Mouse (Mus musculus) neural tube, embryonic 13.5 days (tissue): ENCODE results near the gene Pdlim7. TPM values are rescaled to one million over a fixed set of nuclear protein-coding genes. Genes with fewer than 3 reads are reported as not detected.

Experiments used
- ATAC-seq: fragments of 200-750 bp; cut with Nextera tagmentation; 2 replicates; pipeline ENCODE4 v1.8.0; 2017; ENCODE audit warnings: low read depth, mild to moderate bottlenecking, moderate TSS enrichment, moderate library complexity
- H3K27ac ChIP-seq: fragments of 300-500 bp; sonication (generic); replicated peaks from 2 replicates; pipeline ENCODE4 v1.5.1; 2015; ENCODE audit warnings: moderate library complexity, mild to moderate bottlenecking, inconsistent platforms
- H3K27me3 ChIP-seq: fragments of 300-500 bp; sonication (generic); 2 replicates; pipeline ENCODE4 v1.6.1; 2015; ENCODE audit warnings: mild to moderate bottlenecking, inconsistent platforms
- H3K36me3 ChIP-seq: fragments of 300-500 bp; sonication (generic); 2 replicates; pipeline ENCODE4 v1.6.1; 2015; ENCODE audit warnings: mild to moderate bottlenecking, inconsistent platforms
- H3K4me1 ChIP-seq: fragments of 300-500 bp; sonication (generic); replicated peaks from 2 replicates; pipeline ENCODE4 v1.6.1; 2015; ENCODE audit warnings: inconsistent platforms
- H3K4me2 ChIP-seq: fragments of 300-500 bp; sonication (generic); 2 replicates; pipeline ENCODE4 v1.6.1; 2015; ENCODE audit warnings: inconsistent platforms, mild to moderate bottlenecking, moderate library complexity
- H3K4me3 ChIP-seq: fragments of 300-500 bp; sonication (generic); 2 replicates; pipeline ENCODE4 v1.5.1; 2015; ENCODE audit warnings: mild to moderate bottlenecking, inconsistent platforms
- H3K9ac ChIP-seq: fragments of 300-500 bp; sonication (generic); 2 replicates; pipeline ENCODE4 v1.6.1; 2015; ENCODE audit warnings: moderate library complexity, mild to moderate bottlenecking, inconsistent platforms
- H3K9me3 ChIP-seq: fragments of 300-500 bp; sonication (generic); 2 replicates; pipeline ENCODE4 v1.6.1; 2016; ENCODE audit warnings: inconsistent platforms
- WGBS: fragments of 180-500 bp; shearing (Covaris S2); methylation state at CpG from one replicate; pipeline ENCODE4 v1.1.7; 2015; 5-methylcytosine and 5-hydroxymethylcytosine counted together
- polyA plus RNA-seq: library from polyadenylated mRNA; unstranded; fragments of >200 nt; fragmentation: Nextera tagmentation; extraction: Ambion mirVana; gene quantifications from 2 replicates; pipeline ENCODE4 v1.2.1, GENCODE M21; 2015

Gene Pdlim7
- polyA plus RNA-seq, 1 experiment from 2014 or later, result 155 TPM

- Histone ChIP-seq H3K27me3 (no peaks in the 10 kb centered on the region), H3K27ac (no peak overlapping the region), H3K36me3 (peaks cover 75% of the 10 kb centered on the region), H3K9me3 (no peaks in the 10 kb centered on the region), H3K4me1 (peaks cover 18% of the 10 kb centered on the region), H3K4me2 (peak overlapping the region; percentile 98), H3K4me3 (peak overlapping the region; percentile 90), H3K9ac (peak overlapping the region; percentile 86)
- no peak for ATAC-seq
- 90% methylated on average over 15 of the region's 15 CpGs for WGBS
Measured at GRCm38 (mm10) chr13:55535191-55535590, 21.7 kb upstream of the Pdlim7 start.

- no peaks in the 10 kb centered on the region for H3K27me3 ChIP-seq
- no peak for ATAC-seq
- H3K4me1 ChIP-seq, result no peaks in the 10 kb centered on the region
- H3K4me3 ChIP-seq, result no peak within 1 kb of the TSS
- no peak within 1 kb of the TSS for H3K27ac ChIP-seq
- no peak within 1 kb of the TSS for H3K9ac ChIP-seq
- 84% methylated on average over 8 of the region's 8 CpGs for WGBS
- no peak within 1 kb of the TSS for H3K4me2 ChIP-seq
- H3K9me3 ChIP-seq, result no peaks in the 10 kb centered on the region
- peaks cover 58% of the 10 kb centered on the region for H3K36me3 ChIP-seq
Measured at GRCm38 (mm10) chr13:55529198-55529915, 15.9 kb upstream of the Pdlim7 start, which contains the start of gene Dok3. Gene Dok3 (minus strand): TSS chr13:55529296.

GRCm38 (mm10) chr13:55527834-55528772 is 14.6 kb upstream of the Pdlim7 start:
- ATAC-seq, result no peak
- H3K4me1 ChIP-seq, result no peaks in the 10 kb centered on the region
- no peak overlapping the region for H3K4me2 ChIP-seq
- H3K27ac ChIP-seq, result no peak overlapping the region
- WGBS, result 82% methylated on average over 18 of the region's 18 CpGs
- no peaks in the 10 kb centered on the region for H3K27me3 ChIP-seq
- no peak overlapping the region for H3K9ac ChIP-seq
- no peak overlapping the region for H3K4me3 ChIP-seq
- peaks cover 55% of the 10 kb centered on the region for H3K36me3 ChIP-seq
- H3K9me3 ChIP-seq, result no peaks in the 10 kb centered on the region

GRCm38 (mm10) chr13:55527212-55527611 is 13.7 kb upstream of the Pdlim7 start:
- Histone ChIP-seq H3K9ac (no peak overlapping the region), H3K4me2 (no peak overlapping the region), H3K4me1 (no peaks in the 10 kb centered on the region), H3K36me3 (peaks cover 52% of the 10 kb centered on the region), H3K9me3 (no peaks in the 10 kb centered on the region), H3K4me3 (no peak overlapping the region), H3K27me3 (no peaks in the 10 kb centered on the region), H3K27ac (no peak overlapping the region)
- ATAC-seq, result no peak
- WGBS, result 88% methylated on average over 16 of the region's 16 CpGs

GRCm38 (mm10) chr13:55525733-55526553 is 12.5 kb upstream of the Pdlim7 start:
- Histone ChIP-seq H3K4me2 (no peak overlapping the region), H3K9ac (no peak overlapping the region), H3K27ac (no peak overlapping the region), H3K27me3 (no peaks in the 10 kb centered on the region), H3K36me3 (peaks cover 39% of the 10 kb centered on the region), H3K4me3 (no peak overlapping the region), H3K9me3 (no peaks in the 10 kb centered on the region), H3K4me1 (no peaks in the 10 kb centered on the region)
- no peak for ATAC-seq
- 80% methylated on average over 16 of the region's 16 CpGs for WGBS

GRCm38 (mm10) chr13:55523951-55524600 is 10.6 kb upstream of the Pdlim7 start:
- no peaks in the 10 kb centered on the region for H3K9me3 ChIP-seq
- H3K4me2 ChIP-seq, result no peak overlapping the region
- no peak for ATAC-seq
- no peaks in the 10 kb centered on the region for H3K27me3 ChIP-seq
- 95% methylated on average over 23 of the region's 23 CpGs for WGBS
- no peak overlapping the region for H3K27ac ChIP-seq
- H3K36me3 ChIP-seq, result peaks cover 20% of the 10 kb centered on the region
- no peak overlapping the region for H3K4me3 ChIP-seq
- H3K9ac ChIP-seq, result no peak overlapping the region
- H3K4me1 ChIP-seq, result no peaks in the 10 kb centered on the region

GRCm38 (mm10) chr13:55523278-55523677 is 9.8 kb upstream of the Pdlim7 start:
- Histone ChIP-seq H3K4me3 (no peak overlapping the region), H3K4me1 (no peaks in the 10 kb centered on the region), H3K9me3 (no peaks in the 10 kb centered on the region), H3K4me2 (no peak overlapping the region), H3K27me3 (no peaks in the 10 kb centered on the region), H3K27ac (no peak overlapping the region), H3K36me3 (peaks cover 15% of the 10 kb centered on the region), H3K9ac (no peak overlapping the region)
- 68% methylated on average over 17 of the region's 17 CpGs for WGBS
- ATAC-seq, result no peak

- H3K27me3 ChIP-seq, result no peaks in the 10 kb centered on the region
- H3K36me3 ChIP-seq, result peaks cover 15% of the 10 kb centered on the region
- H3K4me1 ChIP-seq, result no peaks in the 10 kb centered on the region
- H3K9ac ChIP-seq, result no peak overlapping the region
- H3K4me2 ChIP-seq, result no peak overlapping the region
- ATAC-seq, result no peak
- no peaks in the 10 kb centered on the region for H3K9me3 ChIP-seq
- WGBS, result 62% methylated on average over 8 of the region's 8 CpGs
- H3K4me3 ChIP-seq, result no peak overlapping the region
- H3K27ac ChIP-seq, result no peak overlapping the region
Measured at GRCm38 (mm10) chr13:55522730-55523129, 9.3 kb upstream of the Pdlim7 start.

GRCm38 (mm10) chr13:55519606-55520005 is 6.1 kb upstream of the Pdlim7 start:
- Histone ChIP-seq H3K36me3 (peaks cover 15% of the 10 kb centered on the region), H3K9ac (no peak overlapping the region), H3K9me3 (no peaks in the 10 kb centered on the region), H3K27me3 (peaks cover 7% of the 10 kb centered on the region; the same call in 1 of the 2 replicates), H3K4me1 (no peaks in the 10 kb centered on the region), H3K27ac (no peak overlapping the region), H3K4me2 (no peak overlapping the region), H3K4me3 (no peak overlapping the region)
- WGBS, result 80% methylated on average over 4 of the region's 4 CpGs
- no peak for ATAC-seq

DNA sequence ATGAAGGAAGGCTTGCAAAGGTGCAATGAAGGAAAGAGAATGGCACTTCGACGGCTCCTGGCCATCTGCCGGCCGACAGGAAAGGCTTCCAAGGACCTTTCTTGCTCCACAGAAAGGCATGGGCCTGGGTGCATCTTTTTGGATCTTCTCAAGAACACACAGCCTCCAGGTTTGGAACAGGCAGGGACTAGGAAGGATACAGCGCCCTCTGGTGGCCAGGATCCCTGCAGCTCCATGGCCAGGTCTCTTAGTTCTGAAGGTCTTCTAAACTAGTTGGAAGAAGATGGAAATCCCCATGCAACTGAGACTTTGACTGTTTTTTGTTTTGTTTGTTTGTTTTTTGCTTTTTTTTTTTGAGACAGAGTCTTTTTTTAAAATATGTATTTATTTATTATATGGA is 3.5 kb upstream of the Pdlim7 start:
- no peak for ATAC-seq
- no peak overlapping the region for H3K4me3 ChIP-seq
- no peak overlapping the region for H3K27ac ChIP-seq
- no peaks in the 10 kb centered on the region for H3K9me3 ChIP-seq
- 6% methylated on average over 5 of the region's 5 CpGs for WGBS
- peaks cover 7% of the 10 kb centered on the region; the same call in 1 of the 2 replicates for H3K27me3 ChIP-seq
- H3K36me3 ChIP-seq, result no peaks in the 10 kb centered on the region
- no peak overlapping the region for H3K4me2 ChIP-seq
- no peak overlapping the region for H3K9ac ChIP-seq
- peaks cover 7% of the 10 kb centered on the region for H3K4me1 ChIP-seq

GRCm38 (mm10) chr13:55513828-55514227 is 352 bp upstream of the Pdlim7 start:
- Histone ChIP-seq H3K36me3 (peaks cover 17% of the 10 kb centered on the region), H3K4me1 (peaks cover 29% of the 10 kb centered on the region), H3K27me3 (peaks cover 7% of the 10 kb centered on the region; the same call in 1 of the 2 replicates), H3K4me3 (peak overlapping the region; percentile 72), H3K9me3 (no peaks in the 10 kb centered on the region), H3K4me2 (peak overlapping the region; percentile 96), H3K9ac (peak overlapping the region; percentile 86), H3K27ac (no peak overlapping the region)
- no peak for ATAC-seq
- 31% methylated on average over 9 of the region's 9 CpGs for WGBS
